Mouse (Mus musculus) liver, postnatal 0 days (tissue): ENCODE results near the gene Fut1.

Source experiments
- CTCF ChIP-seq: sonication (generic); IDR thresholded peaks from 2 replicates; pipeline ENCODE4 v1.5.1; 2016; ENCODE audit warnings: antibody characterized with exemption, low read depth
- EP300 ChIP-seq: IDR thresholded peaks from 2 replicates; pipeline ENCODE4 v1.6.1; 2016; ENCODE audit warnings: antibody characterized with exemption, low read depth, mild to moderate bottlenecking

DNA sequence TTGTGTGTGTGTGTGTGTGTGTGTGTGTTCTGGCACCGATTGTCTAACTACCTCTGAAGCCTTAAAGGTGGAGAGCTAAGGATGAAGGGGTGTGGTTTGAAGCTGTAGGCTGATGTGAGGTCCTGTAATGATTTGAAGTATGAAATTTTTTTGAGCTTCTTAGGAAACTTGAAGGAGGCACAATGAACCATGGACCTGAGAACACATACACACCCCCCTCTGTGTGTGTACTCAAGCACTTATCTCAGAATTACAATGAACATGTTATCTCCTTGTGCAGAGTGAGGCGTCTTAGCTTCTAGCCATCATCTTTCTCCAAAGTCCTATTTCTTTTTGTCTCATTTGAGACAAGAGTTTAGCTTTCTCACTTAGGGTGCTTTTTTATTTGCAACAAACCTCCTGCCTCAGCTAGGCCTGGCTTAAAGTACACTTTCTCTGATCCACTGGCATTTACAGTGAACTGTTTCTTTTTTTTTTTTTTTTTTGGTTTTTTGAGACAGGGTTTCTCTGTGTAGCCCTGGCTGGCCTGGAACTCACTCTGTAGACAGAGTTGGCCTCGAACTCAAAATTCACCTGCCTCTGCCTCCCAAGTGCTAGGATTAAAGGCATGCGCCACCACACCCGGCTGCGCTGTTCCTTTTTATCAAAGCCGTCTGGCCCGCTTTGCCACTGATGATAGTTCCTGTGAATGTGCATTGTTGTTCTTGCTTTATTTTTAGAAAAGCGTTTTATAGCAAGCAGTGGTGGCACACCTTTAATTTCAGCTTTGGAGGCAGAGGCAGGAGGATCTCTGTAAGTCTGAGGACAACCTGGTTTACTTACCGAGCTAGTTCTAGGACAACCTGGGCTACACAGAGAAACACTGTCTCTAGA is 48.3 kb upstream of the Fut1 start:
- TF ChIP-seq EP300 (no peak), CTCF (no peak)
